Mouse (Mus musculus): ENCODE measurements around the gene Ccdc181.
"Not testable (repeated sequence)": the region's sequence is repeated elsewhere in the genome, so short reads cannot be mapped to it uniquely, and the experiment has no call there.

DNA sequence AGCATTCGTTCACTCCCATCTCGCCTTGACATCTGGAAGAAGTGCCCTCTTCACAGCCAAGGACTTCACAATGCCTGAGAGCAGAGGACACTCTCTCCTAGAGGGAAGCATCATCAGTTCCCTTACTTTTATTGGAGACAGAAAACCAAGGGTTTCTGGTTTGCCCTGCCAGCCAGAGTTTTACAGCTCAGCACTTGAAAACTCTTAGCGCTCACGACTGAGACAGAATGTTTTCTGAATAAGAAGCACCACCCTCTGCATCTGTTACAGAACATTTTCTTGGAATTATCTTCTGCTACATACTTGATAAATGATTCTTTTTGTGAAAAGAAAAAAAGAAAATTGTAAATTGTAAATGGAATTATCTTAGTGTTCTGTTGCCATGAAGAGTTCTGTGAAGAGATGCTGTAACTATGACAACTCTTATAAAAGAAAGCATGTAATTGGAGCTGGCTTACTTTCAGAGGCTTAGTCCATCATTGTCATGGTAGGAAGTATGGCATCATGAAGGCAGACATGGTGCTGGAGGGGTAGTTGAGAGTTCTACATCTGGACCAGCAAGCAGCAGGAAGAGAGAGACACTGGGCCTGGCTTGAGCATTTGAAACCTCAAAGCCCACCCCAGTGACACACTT, 43.3 kb upstream of the Ccdc181 start:
- not testable (repeated sequence) for TF ChIP-seq CTCF (IDR thresholded peaks at IDR 0.05; ENCODE audit: extremely low read depth, insufficient read length, insufficient replicate concordance, low read depth, low read length); POLR2A (IDR thresholded peaks at IDR 0.05; ENCODE audit: low read depth, low read length)

Measured in small intestine, adult 2 months (tissue).